In the genomic region with DNA sequence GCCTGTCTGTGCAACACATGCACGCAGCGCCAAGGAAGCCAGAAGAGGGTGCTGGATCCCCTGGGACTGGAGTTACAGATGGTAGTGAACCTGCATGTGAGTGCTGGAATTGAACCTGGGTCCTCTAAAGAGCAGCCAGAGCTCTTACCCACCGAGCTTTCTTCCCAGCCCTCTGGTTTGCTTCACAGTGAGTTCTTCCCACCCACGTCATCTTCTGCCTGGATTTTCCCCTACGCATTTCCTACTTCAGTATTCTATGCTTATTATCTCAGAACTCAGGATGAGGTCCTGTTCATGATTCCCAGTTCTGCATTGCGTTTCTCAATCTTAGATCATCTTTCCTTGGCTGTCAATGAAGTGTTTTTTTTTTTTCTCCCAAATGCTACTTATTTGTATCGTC, we compare ENCODE assay signal across 8 mouse cellular contexts.
"Had no signal": no experiment of that assay in that cellular context is flagged by ENCODE, and none has a peak within 500 bp of the region (broad histone marks: within the 10 kb centered on the region; RNA-seq: fewer than 3 reads in every experiment).

No protein-coding gene starts in this region.

- DNase-seq: liver, postnatal 0 days; lung, adult 2 months; lung, postnatal 14 days; lung, postnatal 36 days; right cerebral cortex, postnatal 25 days; thymus, adult 2 months; thymus, postnatal 25 days; thymus, postnatal 4 days had no signal
